Mouse (Mus musculus) adipocyte (in vitro differentiated cells): ENCODE measurements at regions not wholly inside any gene's neighbourhood (a gene's known extent, or its start where the extent isn't known, plus 50 kb on each side); places are given as distances from the start of the nearest gene placed in this dataset.

Source experiments
- DNase-seq: peaks from one replicate; pipeline ENCODE4 v3.0.0-alpha.2; 2016; ENCODE audit warnings: low spot score

- peak; percentile 28 for DNase-seq
Observed at GRCm38 (mm10) chrX:109354633-109355032, 158.1 kb downstream of the Gm6377 start.

GRCm38 (mm10) chrX:109392908-109393307 lies 196.4 kb downstream of the Gm6377 start:
- DNase-seq: peak; percentile 1

- no peak for DNase-seq
Observed at GRCm38 (mm10) chrX:109442932-109443331, 246.4 kb downstream of the Gm6377 start.
